Mouse (Mus musculus): ENCODE results near the gene Gsta2. TPM values are rescaled to one million over a fixed set of nuclear protein-coding genes. Genes with fewer than 3 reads are reported as not detected.
"Not testable (repeated sequence)": the region's sequence is repeated elsewhere in the genome, so short reads cannot be mapped to it uniquely, and the experiment has no call there.

Gene Gsta2
- total RNA-seq, 2 experiments from 2014 or later: not detected

GRCm38 (mm10) chr9:78367959-78368358 is 12.4 kb upstream of the Gsta2 start, which contains the start of gene Dppa5a:
Gene Dppa5a, minus strand, starts transcription at chr9:78368177.
- DNase-seq (ENCODE audit: low spot score in 2 of 2): not testable (repeated sequence)

DNA sequence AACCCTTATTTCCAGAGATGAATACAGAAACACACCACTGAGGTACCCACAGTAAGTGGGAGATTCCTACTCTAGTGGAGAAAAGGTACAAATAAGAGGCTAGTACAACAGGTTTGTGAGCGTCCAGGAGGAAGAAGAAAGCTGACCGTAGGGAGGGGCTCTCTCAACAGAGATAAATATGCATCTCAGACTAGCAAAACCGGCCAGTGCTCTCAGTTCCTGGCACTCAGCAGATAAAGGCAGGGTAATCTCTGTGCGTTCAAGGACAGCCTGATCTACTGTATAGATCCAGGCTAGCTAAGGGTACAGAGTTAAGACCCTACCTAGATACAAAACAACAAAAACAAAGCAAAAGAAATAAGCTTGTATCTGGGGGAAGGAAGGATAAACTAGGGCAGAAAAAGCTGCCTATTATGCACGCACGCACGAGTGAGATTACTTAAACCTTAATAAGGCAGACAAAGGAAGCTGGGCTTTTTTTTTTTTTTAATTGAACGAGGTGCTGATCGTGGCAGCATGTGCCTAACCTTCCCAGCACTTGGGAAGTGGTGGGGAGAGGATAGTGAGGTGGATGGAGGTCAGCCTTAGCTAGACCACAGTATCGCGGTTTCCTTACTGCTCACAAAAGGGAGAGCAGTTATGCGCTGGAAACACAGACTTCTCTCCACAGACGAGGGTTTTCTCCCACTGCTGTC is 10.4 kb upstream of the Gsta2 start:
- no peak for DNase-seq (ENCODE audit: low spot score in 2 of 2)

GRCm38 (mm10) chr9:78364701-78365100 is 9.1 kb upstream of the Gsta2 start:
- no peak for DNase-seq (ENCODE audit: low spot score in 2 of 2)

DNA sequence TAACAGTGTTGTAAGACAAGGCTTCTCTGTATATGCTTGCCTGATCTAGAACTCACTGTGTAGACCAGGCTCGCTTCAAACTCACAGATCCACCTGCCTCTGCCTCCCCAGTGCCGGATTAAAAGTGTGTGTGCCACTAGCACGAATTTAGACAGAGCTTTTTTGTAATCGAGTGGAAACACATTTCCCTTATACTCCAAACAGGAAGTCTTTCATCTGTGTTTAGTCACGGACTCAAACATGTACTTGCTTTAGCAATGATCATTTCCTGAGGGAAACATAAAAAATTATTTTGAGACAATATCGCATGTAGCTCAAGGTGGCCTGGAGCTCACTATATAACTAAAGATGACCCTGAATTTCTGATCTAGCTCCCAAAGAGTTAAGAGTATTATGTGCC is 7.8 kb upstream of the Gsta2 start:
- no peak for DNase-seq (ENCODE audit: low spot score in 2 of 2)

DNA sequence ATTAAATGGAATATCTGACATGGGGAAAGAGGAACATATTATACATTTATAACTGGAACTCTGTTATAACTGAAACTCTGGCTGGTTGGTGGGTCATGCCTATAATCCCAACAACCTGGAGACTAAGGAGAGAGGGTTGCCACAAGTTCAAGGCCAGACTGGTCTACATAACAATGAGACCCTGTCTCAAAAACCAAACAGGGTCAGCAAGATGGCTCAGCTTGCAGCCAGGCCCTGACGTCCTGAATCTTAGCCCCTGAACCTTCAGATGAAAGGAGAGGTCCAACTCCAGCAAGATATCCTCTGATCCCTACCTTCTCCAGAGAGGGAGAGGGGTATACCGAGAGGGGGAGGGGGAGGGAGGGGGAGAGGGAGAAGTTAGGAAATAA is 4.9 kb upstream of the Gsta2 start:
- no peak for DNase-seq (ENCODE audit: low spot score in 2 of 2)

DNA sequence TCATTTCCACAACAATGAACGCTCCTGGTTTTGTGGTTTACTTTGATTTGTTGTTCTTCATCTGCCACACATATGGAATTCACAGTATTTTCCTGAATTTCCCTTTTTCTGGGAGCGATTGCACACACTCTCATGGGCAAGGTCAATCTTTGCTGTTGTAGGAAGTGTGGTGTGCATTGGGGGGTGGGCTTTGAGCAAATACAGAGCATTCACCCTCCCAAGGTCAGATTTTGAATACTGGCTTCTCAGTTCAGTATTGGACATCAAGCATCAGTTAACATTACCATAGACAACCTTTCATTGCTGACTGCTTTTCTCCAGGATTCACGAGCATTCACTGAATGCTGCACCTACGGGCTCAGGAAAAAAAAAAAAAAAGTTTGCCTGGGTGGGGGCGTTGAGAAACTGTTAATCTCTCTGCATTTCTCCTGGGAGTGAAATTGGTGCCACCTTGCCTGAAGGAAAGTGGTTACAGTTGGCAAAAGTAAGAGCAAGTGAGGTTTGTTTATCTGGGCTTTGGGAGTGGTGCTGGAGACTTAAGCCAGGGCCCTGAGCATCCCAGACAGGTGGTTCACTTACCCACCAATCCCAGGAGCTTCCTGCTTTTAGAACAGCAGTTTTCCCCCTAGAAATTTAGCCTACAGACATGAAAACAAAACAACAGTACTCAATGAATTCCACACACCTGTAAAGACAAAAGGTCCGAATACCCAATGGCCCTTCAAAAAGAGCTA is 4.3 kb upstream of the Gsta2 start:
- no peak for DNase-seq (ENCODE audit: low spot score in 2 of 2)

DNA sequence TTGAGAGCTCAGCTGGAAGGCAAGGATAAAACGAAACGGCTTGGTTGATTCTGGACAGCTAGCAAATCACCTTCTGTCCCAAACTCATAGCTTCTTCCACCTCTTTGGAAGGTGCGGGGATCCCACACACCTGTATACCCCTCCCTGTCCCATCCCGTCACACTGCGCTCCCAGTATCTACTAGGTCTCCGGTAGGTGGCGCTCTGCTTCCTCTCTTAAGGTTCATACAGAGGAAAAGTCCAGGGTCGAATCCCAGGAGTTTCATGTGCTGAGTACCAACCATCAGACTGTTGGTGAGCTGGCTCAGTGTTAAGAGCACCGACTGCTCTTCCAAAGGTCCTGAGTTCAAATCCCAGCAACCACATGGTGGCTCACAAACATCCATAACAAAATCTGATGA is 2.5 kb upstream of the Gsta2 start:
- DNase-seq (ENCODE audit: low spot score in 2 of 2): peak; percentile 22 to 60

- DNase-seq (ENCODE audit: low spot score in 2 of 2): no peak
Observed at GRCm38 (mm10) chr9:78354665-78355578, 666 bp downstream of the Gsta2 start.

GRCm38 (mm10) chr9:78351504-78352220 is 3.9 kb downstream of the Gsta2 start:
- no peak for DNase-seq (ENCODE audit: low spot score in 2 of 2)

DNA sequence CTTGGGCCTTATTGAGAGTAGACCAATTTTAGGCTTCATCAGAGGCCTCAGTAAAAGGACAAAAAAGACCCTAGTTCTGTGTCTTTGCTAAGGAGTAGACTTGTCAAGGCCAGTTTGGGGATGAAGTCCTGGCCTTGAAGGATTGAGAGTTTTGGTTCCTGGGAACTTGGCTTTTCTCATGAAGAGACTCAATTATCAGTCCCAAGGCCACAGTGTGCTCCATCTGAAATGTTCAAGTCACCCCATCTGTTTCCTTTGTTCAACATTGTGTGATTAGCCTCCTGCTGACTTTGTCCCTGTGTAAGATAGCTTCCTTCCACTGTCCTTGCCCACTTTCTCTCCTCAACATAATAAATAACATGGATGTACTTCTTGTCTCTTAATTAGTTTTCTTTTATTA is 5.6 kb downstream of the Gsta2 start:
- DNase-seq (ENCODE audit: low spot score in 2 of 2): not testable (repeated sequence)

DNA sequence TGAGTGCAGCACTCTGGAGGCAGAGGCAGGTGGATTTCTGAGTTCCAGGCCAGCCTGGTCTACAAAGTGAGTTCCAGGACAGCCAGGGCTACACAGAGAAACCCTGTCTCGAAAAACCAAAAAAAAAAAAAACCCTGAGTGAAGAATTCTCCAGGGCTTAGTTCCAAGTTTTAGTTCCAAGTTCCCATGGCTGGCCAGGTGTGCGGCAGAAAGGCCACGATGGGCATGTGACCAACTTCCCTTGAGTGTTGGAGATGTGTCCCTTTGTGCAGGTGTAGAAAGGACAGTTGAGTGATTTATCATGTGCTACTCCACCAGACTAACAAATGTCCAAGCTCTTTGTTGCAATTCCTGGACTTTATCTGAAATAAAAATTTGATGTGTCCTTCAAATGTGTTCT is 6.4 kb downstream of the Gsta2 start:
- not testable (repeated sequence) for DNase-seq (ENCODE audit: low spot score in 2 of 2)

- not testable (repeated sequence) for DNase-seq (ENCODE audit: low spot score in 2 of 2)
Observed at GRCm38 (mm10) chr9:78348206-78349004, 7.2 kb downstream of the Gsta2 start.

GRCm38 (mm10) chr9:78347004-78347403 is 8.6 kb downstream of the Gsta2 start:
- DNase-seq (ENCODE audit: low spot score in 2 of 2): no peak

GRCm38 (mm10) chr9:78345235-78345634 is 10.4 kb downstream of the Gsta2 start:
- not testable (repeated sequence) for DNase-seq (ENCODE audit: low spot score in 2 of 2)

GRCm38 (mm10) chr9:78343055-78343454 is 12.5 kb downstream of the Gsta2 start:
- not testable (repeated sequence) for DNase-seq (ENCODE audit: low spot score in 2 of 2)

- DNase-seq (ENCODE audit: low spot score in 2 of 2): not testable (repeated sequence)
Observed at GRCm38 (mm10) chr9:78342494-78342893, 13.1 kb downstream of the Gsta2 start.

- DNase-seq (ENCODE audit: low spot score in 2 of 2): peak in 1 of 2 experiments; percentile 18
Observed at GRCm38 (mm10) chr9:78340324-78340723, 15.3 kb downstream of the Gsta2 start.

GRCm38 (mm10) chr9:78337050-78337449 is 18.5 kb downstream of the Gsta2 start:
- DNase-seq (ENCODE audit: low spot score in 2 of 2): not testable (repeated sequence)

DNA sequence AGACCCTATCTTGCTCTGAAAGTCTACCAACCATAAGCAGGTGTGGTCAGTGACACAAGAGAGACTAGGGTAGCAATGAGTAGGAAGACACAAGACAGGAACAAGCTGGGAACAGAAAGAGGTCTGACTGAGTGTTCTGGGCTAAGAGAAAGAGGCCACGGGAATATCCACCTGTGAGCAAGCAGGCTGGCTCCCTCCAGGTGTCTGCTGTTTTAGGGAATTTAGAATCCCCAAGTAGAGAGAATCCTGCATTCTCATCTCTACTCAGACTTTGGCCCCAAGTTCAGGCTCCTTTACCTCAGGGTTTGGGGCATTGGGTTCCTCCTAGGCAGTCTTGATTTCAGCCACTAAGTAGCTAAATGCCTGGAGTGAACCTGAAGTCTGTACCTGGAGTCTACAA is 28.3 kb downstream of the Gsta2 start, which contains the start of gene Omt2b:
Gene Omt2b (plus strand): TSS at position 301 of the 400 bp plus-strand sequence.
- DNase-seq (ENCODE audit: low spot score in 2 of 2): not testable (repeated sequence)

- no peak for DNase-seq (ENCODE audit: low spot score in 2 of 2)
Observed at GRCm38 (mm10) chr9:78319499-78319898, 36.1 kb downstream of the Gsta2 start.

Measured in gastrocnemius, postnatal 4 days (tissue).